Mouse (Mus musculus) spleen, adult 2 months (tissue): ENCODE results near the gene Swsap1.

Experiments used
- CTCF ChIP-seq: fragments of 200-500 bp; IDR thresholded peaks from 2 replicates; pipeline ENCODE4 v1.5.1; 2011; ENCODE audit warnings: mild to moderate bottlenecking, inconsistent platforms; ENCODE audit not compliant: insufficient read depth, insufficient read length, insufficient replicate concordance; ENCODE audit errors: extremely low read depth
- POLR2A ChIP-seq: fragments of 200-500 bp; IDR thresholded peaks from 2 replicates; pipeline ENCODE4 v1.6.1; 2011; ENCODE audit warnings: low read depth, low read length, inconsistent platforms

GRCm38 (mm10) chr9:21968883-21969282 is 13.3 kb downstream of the Swsap1 start:
- TF ChIP-seq CTCF: no peak
- no peak for TF ChIP-seq POLR2A
